Mouse (Mus musculus) heart, embryonic 14.5 days (tissue): Measurements from ENCODE around the gene Tmem260. TPM values are rescaled to one million over a fixed set of nuclear protein-coding genes. Genes with fewer than 3 reads are reported as not detected.

Source experiments
- ATAC-seq: fragments of 200-750 bp; cut with Nextera tagmentation; 2 replicates; pipeline ENCODE4 v1.8.0; 2017; ENCODE audit warnings: low read depth, moderate TSS enrichment; ENCODE audit not compliant: insufficient number of reproducible peaks, insufficient read depth, low FRiP score
- H3K27ac ChIP-seq, 2 experiments: fragments of 200-500 bp in 1 of 2; fragments of 300-500 bp in 1 of 2; sonication (generic) in 1 of 2; replicated peaks in 1 of 2; 2 replicates each; pipeline ENCODE4 v1.5.1; 2012 to 2014; ENCODE audit warnings: low read depth in 2 of 2, low read length in 2 of 2, control low read depth in 1 of 2, mild to moderate bottlenecking in 1 of 2, mixed read lengths in 1 of 2; ENCODE audit not compliant: control insufficient read depth in 1 of 2, insufficient read depth in 1 of 2
- H3K27me3 ChIP-seq: fragments of 300-500 bp; sonication (generic); 2 replicates; pipeline ENCODE4 v1.6.1; 2014; ENCODE audit warnings: mild to moderate bottlenecking, low read length, control low read depth; ENCODE audit not compliant: control insufficient read depth, insufficient read depth
- H3K36me3 ChIP-seq: fragments of 300-500 bp; sonication (generic); 2 replicates; pipeline ENCODE4 v1.6.1; 2014; ENCODE audit warnings: mild to moderate bottlenecking, control low read depth, low read length, mixed read lengths; ENCODE audit not compliant: control insufficient read depth, insufficient read depth
- H3K4me1 ChIP-seq, 2 experiments: fragments of 200-500 bp in 1 of 2; fragments of 300-500 bp in 1 of 2; sonication (generic) in 1 of 2; 2 replicates each; pipeline ENCODE4 v1.6.1; 2012 to 2014; ENCODE audit warnings: low read length in 2 of 2, control low read depth in 1 of 2, mixed read lengths in 1 of 2; ENCODE audit not compliant: control insufficient read depth in 2 of 2, insufficient read depth in 2 of 2
- H3K4me2 ChIP-seq: fragments of 300-500 bp; sonication (generic); 2 replicates; pipeline ENCODE4 v1.6.1; 2014; ENCODE audit warnings: mild to moderate bottlenecking, low read length
- H3K4me3 ChIP-seq, 2 experiments: fragments of 200-500 bp in 1 of 2; fragments of 300-500 bp in 1 of 2; sonication (generic) in 1 of 2; 2 replicates each; pipeline ENCODE4 v1.5.1; 2012 to 2014; ENCODE audit warnings: low read length in 2 of 2, mild to moderate bottlenecking in 2 of 2, control low read depth in 1 of 2, low read depth in 1 of 2, moderate library complexity in 1 of 2; ENCODE audit not compliant: control insufficient read depth in 1 of 2, insufficient read depth in 1 of 2
- H3K9ac ChIP-seq: fragments of 300-500 bp; sonication (generic); 2 replicates; pipeline ENCODE4 v1.6.1; 2014; ENCODE audit warnings: mild to moderate bottlenecking, low read length
- H3K9me3 ChIP-seq: fragments of 300-500 bp; sonication (generic); 2 replicates; pipeline ENCODE4 v1.6.1; 2016; ENCODE audit warnings: low read length, control low read depth; ENCODE audit not compliant: control insufficient read depth
- whole genome bisulfite sequencing: fragments of 180-500 bp; shearing (Covaris S2); extraction: QIAGEN DNeasy Blood & Tissue Kit; methylation state at CpG from one replicate; pipeline ENCODE4 v1.1.7; 2014; 5-methylcytosine and 5-hydroxymethylcytosine counted together
- polyA plus RNA-seq: library from polyadenylated mRNA; unstranded; fragments of >200 nt; fragmentation: Nextera tagmentation; extraction: Ambion mirVana; gene quantifications from 2 replicates; pipeline ENCODE4 v1.2.1, GENCODE M21; 2014

Gene Tmem260
- polyA plus RNA-seq, 1 experiment from 2014 or later, result 14.6 TPM

- peaks cover 2 to 3% of the 10 kb centered on the region in 2 experiments; a peak in 2 of 4 replicates for H3K4me1 ChIP-seq
- peaks cover 25% of the 10 kb centered on the region for H3K36me3 ChIP-seq
- ATAC-seq, result no peak
- H3K4me3 ChIP-seq, result no peak overlapping the region
- no peaks in the 10 kb centered on the region for H3K27me3 ChIP-seq
- H3K27ac ChIP-seq, result no peak overlapping the region
- H3K4me2 ChIP-seq, result no peak overlapping the region
- WGBS, result 78% methylated on average over 8 of the region's 8 CpGs
- no peaks in the 10 kb centered on the region for H3K9me3 ChIP-seq
- no peak overlapping the region for H3K9ac ChIP-seq
Measured at GRCm38 (mm10) chr14:48476278-48476677, 30.4 kb downstream of the Tmem260 start.

- no peak for ATAC-seq
- Histone ChIP-seq H3K36me3 (peaks cover 22% of the 10 kb centered on the region), H3K27me3 (no peaks in the 10 kb centered on the region), H3K9me3 (no peaks in the 10 kb centered on the region), H3K27ac (no peak overlapping the region), H3K4me2 (no peak overlapping the region), H3K4me3 (no peak overlapping the region), H3K9ac (no peak overlapping the region), H3K4me1 (no peaks in the 10 kb centered on the region)
- 55% methylated on average over 7 of the region's 7 CpGs for WGBS
Measured at GRCm38 (mm10) chr14:48481591-48481990, 35.7 kb downstream of the Tmem260 start.

- Histone ChIP-seq H3K4me2 (no peak overlapping the region), H3K4me3 (no peak overlapping the region), H3K27me3 (no peaks in the 10 kb centered on the region), H3K27ac (no peak overlapping the region), H3K36me3 (peaks cover 19% of the 10 kb centered on the region), H3K4me1 (no peaks in the 10 kb centered on the region), H3K9me3 (no peaks in the 10 kb centered on the region), H3K9ac (no peak overlapping the region)
- WGBS, result 83% methylated on average over 6 of the region's 6 CpGs
- ATAC-seq, result no peak
Measured at GRCm38 (mm10) chr14:48482762-48483161, 36.8 kb downstream of the Tmem260 start.

- Histone ChIP-seq H3K27me3 (no peaks in the 10 kb centered on the region), H3K4me1 (no peaks in the 10 kb centered on the region), H3K9me3 (no peaks in the 10 kb centered on the region), H3K36me3 (peaks cover 22% of the 10 kb centered on the region), H3K4me3 (no peak overlapping the region), H3K27ac (no peak overlapping the region), H3K4me2 (no peak overlapping the region), H3K9ac (no peak overlapping the region)
- 14% methylated on average over 4 of the region's 4 CpGs for WGBS
- no peak for ATAC-seq
Measured at GRCm38 (mm10) chr14:48493896-48494295, 48.0 kb downstream of the Tmem260 start.

- no peaks in the 10 kb centered on the region for H3K9me3 ChIP-seq
- H3K27ac ChIP-seq, result no peak overlapping the region
- no peaks in the 10 kb centered on the region for H3K4me1 ChIP-seq
- no peaks in the 10 kb centered on the region for H3K27me3 ChIP-seq
- no peak overlapping the region for H3K4me3 ChIP-seq
- no peak overlapping the region for H3K9ac ChIP-seq
- 90% methylated on average over 7 of the region's 7 CpGs for WGBS
- ATAC-seq, result no peak
- no peak overlapping the region for H3K4me2 ChIP-seq
- H3K36me3 ChIP-seq, result peaks cover 15% of the 10 kb centered on the region
Measured at GRCm38 (mm10) chr14:48502573-48502972, 56.6 kb downstream of the Tmem260 start.

GRCm38 (mm10) chr14:48503691-48504565, 58.0 kb downstream of the Tmem260 start:
- Histone ChIP-seq H3K36me3 (peaks cover 11% of the 10 kb centered on the region), H3K4me3 (no peak overlapping the region), H3K27me3 (no peaks in the 10 kb centered on the region), H3K9ac (no peak overlapping the region), H3K4me1 (no peaks in the 10 kb centered on the region), H3K9me3 (no peaks in the 10 kb centered on the region), H3K4me2 (no peak overlapping the region), H3K27ac (no peak overlapping the region)
- 46% methylated on average over 18 of the region's 18 CpGs for WGBS
- ATAC-seq, result no peak

GRCm38 (mm10) chr14:48504566-48504950, 58.6 kb downstream of the Tmem260 start:
- no peak overlapping the region for H3K27ac ChIP-seq
- ATAC-seq, result no peak
- 61% methylated on average over 9 of the region's 9 CpGs for WGBS
- H3K36me3 ChIP-seq, result peaks cover 11% of the 10 kb centered on the region
- no peak overlapping the region for H3K9ac ChIP-seq
- no peaks in the 10 kb centered on the region for H3K9me3 ChIP-seq
- H3K4me3 ChIP-seq, result no peak overlapping the region
- H3K4me1 ChIP-seq, result no peaks in the 10 kb centered on the region
- H3K4me2 ChIP-seq, result no peak overlapping the region
- no peaks in the 10 kb centered on the region for H3K27me3 ChIP-seq

- no peak overlapping the region for H3K4me3 ChIP-seq
- no peaks in the 10 kb centered on the region for H3K9me3 ChIP-seq
- no peaks in the 10 kb centered on the region for H3K4me1 ChIP-seq
- no peak for ATAC-seq
- no peak overlapping the region for H3K9ac ChIP-seq
- no peaks in the 10 kb centered on the region for H3K27me3 ChIP-seq
- whole genome bisulfite sequencing, result 95% methylated on average over 12 of the region's 12 CpGs
- peaks cover 17% of the 10 kb centered on the region for H3K36me3 ChIP-seq
- no peak overlapping the region for H3K27ac ChIP-seq
- H3K4me2 ChIP-seq, result no peak overlapping the region
Measured at GRCm38 (mm10) chr14:48505606-48506005, 59.7 kb downstream of the Tmem260 start.
